Mouse (Mus musculus): Measurements from ENCODE around the gene Prpf3.
"Not testable (repeated sequence)": the region's sequence is repeated elsewhere in the genome, so short reads cannot be mapped to it uniquely, and the experiment has no call there.

Prpf3 gene

GRCm38 (mm10) chr3:95820046-95821010 lies 35.4 kb downstream of the Prpf3 start:
- DNase-seq (ENCODE audit: low spot score) = peak; percentile 6

GRCm38 (mm10) chr3:95819351-95819985 lies 36.2 kb downstream of the Prpf3 start:
- peak; percentile 100 for DNase-seq (ENCODE audit: low spot score)

GRCm38 (mm10) chr3:95818571-95819288 lies 37.0 kb downstream of the Prpf3 start, which contains the start of gene Rprd2:
Rprd2 (minus strand) TSS chr3:95818863.
- DNase-seq (ENCODE audit: low spot score) = peak; percentile 67

GRCm38 (mm10) chr3:95818026-95818511 lies 37.6 kb downstream of the Prpf3 start:
- peak; percentile 30 for DNase-seq (ENCODE audit: low spot score)

DNA sequence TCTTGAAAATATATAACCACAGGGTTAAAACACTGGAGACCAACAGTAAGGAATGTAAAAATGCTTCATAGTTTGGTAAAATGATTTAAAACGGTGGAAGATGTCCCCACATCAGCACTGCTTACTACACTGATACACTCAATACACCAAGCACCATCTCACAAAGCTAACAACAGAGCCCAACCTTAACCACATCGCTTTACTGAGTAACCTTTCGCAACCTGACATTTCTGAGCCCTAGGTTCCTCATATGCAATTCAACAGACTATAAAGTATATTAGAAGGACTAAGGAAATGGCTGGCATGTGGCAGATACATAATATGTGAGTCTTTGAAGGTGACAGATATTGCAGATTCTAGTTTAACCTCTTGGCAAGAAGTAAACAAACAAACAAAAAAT lies 39.0 kb downstream of the Prpf3 start:
- DNase-seq (ENCODE audit: low spot score) = no peak

DNA sequence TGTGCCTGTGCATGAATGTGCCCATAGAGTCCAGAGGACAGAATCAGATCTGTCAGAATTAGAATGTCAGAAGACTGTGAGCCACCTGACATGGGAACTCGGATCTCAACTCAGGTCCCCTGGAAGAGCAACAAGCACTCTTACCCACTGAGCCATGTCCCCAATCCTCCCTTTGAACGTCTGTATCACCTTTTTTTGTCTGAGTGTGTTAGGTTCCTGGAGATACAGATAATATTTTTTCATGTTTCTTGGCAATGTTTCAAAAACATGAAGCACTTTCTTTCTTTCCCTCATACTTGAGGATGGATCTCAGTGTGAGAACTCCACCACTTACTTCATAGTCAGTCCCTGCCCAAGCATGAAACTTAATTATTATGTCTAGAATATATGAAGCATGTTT lies 47.3 kb downstream of the Prpf3 start:
- no peak for DNase-seq (ENCODE audit: low spot score)

- DNase-seq (ENCODE audit: low spot score) = not testable (repeated sequence)
Observed at GRCm38 (mm10) chr3:95807630-95808029, 48.1 kb downstream of the Prpf3 start.

- no peak for DNase-seq (ENCODE audit: low spot score)
Observed at GRCm38 (mm10) chr3:95806677-95807076, 49.0 kb downstream of the Prpf3 start.

DNA sequence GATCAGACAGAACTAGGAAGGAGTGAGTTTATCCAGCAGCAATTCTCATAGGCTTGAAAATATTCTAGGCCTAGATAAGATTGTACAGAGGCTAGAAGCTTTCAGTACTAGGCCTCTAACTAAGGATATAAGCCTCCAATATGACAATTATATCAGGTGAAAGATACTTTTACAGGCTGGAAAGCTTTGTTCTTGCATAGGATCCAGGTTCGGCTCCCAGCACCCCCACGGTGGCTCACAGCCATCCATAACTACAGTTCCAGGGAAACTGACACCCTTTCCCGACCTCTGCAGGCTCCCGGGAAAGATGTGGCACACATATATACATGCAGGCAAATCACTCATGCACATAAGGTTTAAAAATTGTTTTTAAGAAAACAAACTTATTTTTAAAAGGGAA lies 51.8 kb downstream of the Prpf3 start:
- no peak for DNase-seq (ENCODE audit: low spot score)

- DNase-seq (ENCODE audit: low spot score) = no peak
Observed at GRCm38 (mm10) chr3:95798756-95799155, 56.9 kb downstream of the Prpf3 start.

DNA sequence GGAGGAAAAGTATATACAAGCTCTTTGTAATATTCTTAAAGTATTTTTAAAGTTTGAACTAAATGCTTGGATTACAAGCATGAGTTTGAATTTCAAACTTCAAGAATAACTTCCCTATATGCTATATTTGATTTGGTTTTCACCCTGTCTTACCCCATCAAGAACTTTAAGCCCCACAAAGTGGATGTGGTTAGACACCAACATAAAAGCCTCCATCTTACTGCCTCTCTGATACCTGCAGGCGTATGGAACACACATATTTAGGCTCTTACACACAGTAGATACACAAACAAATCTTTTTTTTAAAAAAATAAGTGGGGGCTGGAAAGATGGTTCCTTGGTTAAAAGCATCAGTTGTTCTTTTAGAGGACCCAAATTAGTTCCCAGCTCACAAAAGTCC lies 61.4 kb downstream of the Prpf3 start:
- no peak for DNase-seq (ENCODE audit: low spot score)

DNA sequence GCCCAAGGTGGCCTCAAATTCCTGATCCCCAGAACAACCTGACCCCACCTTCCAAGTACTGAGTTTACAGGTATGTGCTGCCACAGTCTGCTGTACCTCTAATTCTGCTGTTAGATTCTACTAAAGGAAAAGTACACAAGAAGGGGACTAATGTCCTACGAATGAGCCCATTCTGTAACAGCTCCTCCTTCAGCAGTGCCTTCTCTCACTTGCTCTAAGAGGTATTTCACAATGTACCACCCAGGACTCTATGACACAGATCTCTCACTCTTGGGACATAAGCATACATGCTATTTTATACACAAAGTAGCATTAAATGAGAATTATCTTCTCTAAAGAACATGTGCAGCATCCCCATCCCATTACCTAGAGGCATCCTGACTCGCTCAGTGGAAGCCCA lies 62.0 kb downstream of the Prpf3 start:
- DNase-seq (ENCODE audit: low spot score) = no peak

DNA sequence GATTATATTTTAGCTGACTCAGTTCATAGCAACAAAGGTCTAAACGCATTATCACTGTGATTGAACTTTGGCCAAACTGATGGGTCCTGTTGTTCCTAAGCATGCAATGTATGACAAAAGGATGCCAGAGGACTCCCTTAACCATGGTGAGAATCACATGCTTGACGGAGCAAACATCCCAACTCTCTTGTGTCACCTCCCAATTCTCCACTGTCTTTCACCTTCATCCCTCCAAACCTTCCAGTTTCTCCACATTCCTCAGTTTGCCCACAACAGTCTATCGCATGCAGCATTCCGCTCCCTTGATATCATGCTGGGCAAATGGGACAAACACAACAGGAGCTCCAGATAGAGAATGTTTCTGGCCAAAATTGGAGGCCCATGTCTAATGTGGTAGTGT lies 70.2 kb downstream of the Prpf3 start:
- DNase-seq (ENCODE audit: low spot score) = no peak

All from urinary bladder, postnatal 25 days (tissue).